Mouse (Mus musculus) urinary bladder, postnatal 14 days (tissue): ENCODE results near the gene Scamp2.

Source experiments
- DNase-seq: peaks from one replicate; pipeline ENCODE4 v3.0.0; 2021; ENCODE audit warnings: low spot score

Gene Scamp2

GRCm38 (mm10) chr9:57560861-57561710, at the start of gene Scamp2:
Gene Scamp2, plus strand, starts transcription at chr9:57560943.
- DNase-seq: peak; percentile 94

- peak; percentile 66 for DNase-seq
These were observed 43.6 kb upstream of the Scamp2 start for GRCm38 (mm10) chr9:57517113-57517512.

- no peak for DNase-seq
These were observed 40.2 kb upstream of the Scamp2 start for GRCm38 (mm10) chr9:57520375-57521055.

- peak; percentile 94 for DNase-seq
These were observed 39.5 kb upstream of the Scamp2 start, which contains the start of gene Cox5a for GRCm38 (mm10) chr9:57521056-57521911. Gene Cox5a, plus strand, starts transcription at chr9:57521274.

GRCm38 (mm10) chr9:57522114-57522860, 38.5 kb upstream of the Scamp2 start:
- DNase-seq: no peak

- no peak for DNase-seq
These were observed 37.9 kb upstream of the Scamp2 start for GRCm38 (mm10) chr9:57522861-57523246.

GRCm38 (mm10) chr9:57523754-57524153, 37.0 kb upstream of the Scamp2 start:
- no peak for DNase-seq

- DNase-seq: no peak
These were observed 36.3 kb upstream of the Scamp2 start for GRCm38 (mm10) chr9:57524439-57524838.

GRCm38 (mm10) chr9:57525516-57525915, 35.2 kb upstream of the Scamp2 start:
- no peak for DNase-seq

GRCm38 (mm10) chr9:57526435-57526834, 34.3 kb upstream of the Scamp2 start:
- DNase-seq: no peak

- no peak for DNase-seq
These were observed 28.8 kb upstream of the Scamp2 start for GRCm38 (mm10) chr9:57531946-57532345.

GRCm38 (mm10) chr9:57536362-57536761, 24.4 kb upstream of the Scamp2 start:
- no peak for DNase-seq

GRCm38 (mm10) chr9:57537044-57537727, 23.6 kb upstream of the Scamp2 start, which contains the start of gene Fam219b:
Gene Fam219b, plus strand, starts transcription at chr9:57537528.
- peak; percentile 93 for DNase-seq

GRCm38 (mm10) chr9:57537728-57538181, 23.0 kb upstream of the Scamp2 start:
- peak; percentile 31 for DNase-seq

GRCm38 (mm10) chr9:57539550-57539949, 21.2 kb upstream of the Scamp2 start:
- DNase-seq: no peak

GRCm38 (mm10) chr9:57541312-57541711, 19.4 kb upstream of the Scamp2 start:
- peak; percentile 38 for DNase-seq

GRCm38 (mm10) chr9:57543951-57544350, 16.8 kb upstream of the Scamp2 start:
- DNase-seq: no peak

- peak; percentile 57 for DNase-seq
These were observed 13.5 kb upstream of the Scamp2 start for GRCm38 (mm10) chr9:57547287-57547686.

GRCm38 (mm10) chr9:57547869-57548268, 12.9 kb upstream of the Scamp2 start:
- DNase-seq: no peak

- no peak for DNase-seq
These were observed 11.6 kb upstream of the Scamp2 start for GRCm38 (mm10) chr9:57549186-57549585.
